Mouse (Mus musculus): ENCODE results near the gene Mios. TPM values are rescaled to one million over a fixed set of nuclear protein-coding genes. Genes with fewer than 3 reads are reported as not detected.

Gene Mios
- total RNA-seq, 2 experiments from 2014 or later: 22.1 to 24.3 TPM

DNA sequence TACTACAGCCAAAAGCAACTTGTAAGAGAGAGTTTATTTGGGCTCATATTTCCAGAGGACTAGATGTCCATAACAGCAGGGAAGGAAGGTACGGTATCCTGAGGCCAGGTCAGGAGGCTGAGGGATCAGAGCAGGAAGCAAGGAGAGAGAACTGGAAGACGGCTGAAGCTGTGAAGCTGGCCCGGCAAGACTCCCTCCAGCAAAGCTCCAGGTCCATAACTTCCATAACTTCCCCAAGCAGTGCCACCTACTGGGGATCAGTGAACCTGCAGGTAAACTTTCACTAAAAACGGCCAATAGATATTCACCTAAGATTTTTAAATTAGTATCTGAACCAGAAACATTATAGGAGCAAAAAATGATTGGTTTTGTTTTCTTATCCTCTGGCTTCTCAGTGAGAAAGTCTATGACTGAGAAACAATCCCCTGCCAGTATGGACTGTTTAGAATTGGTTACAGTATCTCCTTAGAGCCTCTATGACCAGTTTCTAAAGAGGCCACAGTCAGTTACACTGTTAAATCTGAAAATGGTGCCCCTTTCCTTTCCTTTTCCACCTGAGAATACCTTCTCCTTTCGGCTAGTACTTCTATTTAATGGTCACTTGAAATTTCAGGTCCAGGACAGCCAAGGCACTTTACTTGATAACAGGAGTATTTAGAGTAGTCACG is 65.5 kb downstream of the Mios start:
- DNase-seq (ENCODE audit: low spot score in 2 of 2): no peak

DNA sequence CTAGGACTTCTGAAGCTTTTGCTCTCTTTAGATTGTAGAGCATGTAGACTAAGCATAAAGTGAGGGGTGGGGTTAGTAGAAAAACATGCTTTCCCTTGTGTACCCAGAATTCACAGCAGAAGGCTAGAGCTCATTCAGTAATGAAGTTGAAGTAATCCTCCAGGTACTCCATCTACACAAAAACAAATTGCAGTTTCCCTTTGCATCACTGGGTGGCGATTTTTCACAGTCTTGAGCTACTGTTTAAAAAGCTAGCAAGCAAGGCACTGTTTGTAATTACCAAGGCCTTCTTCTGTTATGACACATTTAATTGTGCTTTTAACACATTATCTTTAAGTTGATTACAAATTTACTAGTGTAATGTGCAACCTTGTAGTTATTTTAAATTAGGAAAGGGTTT is 66.1 kb downstream of the Mios start:
- intact Hi-C loops (cut with DNase I): loop anchor here (5.0 to 10.0 kb wide), 3 partner anchors 232 to 560 kb away; partner anchors contain the start of gene Glcci1
- peak; percentile 85 to 88 for DNase-seq (ENCODE audit: low spot score in 2 of 2)

More for the DNA sequence above, 65.5 kb downstream of the Mios start:
- intact Hi-C loops (cut with DNase I): loop anchor here (5.0 to 10.0 kb wide), 3 partner anchors 233 to 560 kb away; partner anchors contain the start of gene Glcci1

DNA sequence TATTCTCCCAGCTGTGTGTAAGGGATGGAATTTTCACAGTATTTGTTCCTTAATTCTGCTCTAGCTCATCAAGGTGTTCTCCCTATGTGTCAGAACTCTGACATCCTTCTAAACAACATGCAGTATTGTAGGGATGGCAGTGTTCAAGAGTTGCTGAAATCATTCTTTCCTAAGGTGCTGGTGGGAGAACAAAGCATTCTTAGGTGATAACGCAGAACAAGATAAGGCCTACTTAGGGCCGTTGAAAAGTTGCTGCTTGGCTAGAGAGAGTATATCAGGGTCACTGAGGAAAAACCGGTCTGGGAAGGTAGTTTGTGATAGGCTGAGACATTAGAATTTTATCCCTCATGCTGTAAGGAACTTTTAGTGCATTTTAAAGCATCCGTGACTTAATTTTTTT is 67.4 kb downstream of the Mios start:
- intact Hi-C loops (cut with DNase I): loop anchor here (5.0 to 10.0 kb wide), 3 partner anchors 231 to 558 kb away; partner anchors contain the start of gene Glcci1
- DNase-seq (ENCODE audit: low spot score in 2 of 2): no peak

DNA sequence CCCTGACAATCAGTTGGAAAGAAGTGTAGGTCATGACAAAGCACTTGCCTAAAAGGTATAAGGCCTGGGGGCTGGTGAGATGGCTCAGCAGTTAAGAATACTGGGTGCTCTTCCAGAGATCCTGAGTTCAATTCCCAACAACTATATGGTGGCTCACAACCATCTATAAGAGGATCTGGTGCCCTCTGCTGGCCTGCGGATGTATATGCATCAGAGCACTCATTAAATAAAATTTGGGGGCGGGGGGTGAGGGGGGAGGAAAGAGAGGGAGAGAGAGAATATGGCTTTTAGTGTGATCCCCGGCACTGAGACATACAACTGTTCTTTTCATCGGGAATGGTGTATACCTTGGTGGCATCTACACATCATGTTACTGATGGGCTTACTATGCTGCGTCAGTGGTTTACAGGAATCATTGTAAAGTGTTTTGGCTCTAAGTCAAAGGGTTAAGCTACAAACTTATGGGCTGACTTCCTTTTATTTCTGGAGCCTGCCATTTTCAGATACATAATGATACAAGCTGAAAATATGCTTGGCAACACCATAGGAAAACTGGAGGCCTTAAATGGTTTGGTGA is 69.5 kb downstream of the Mios start:
- intact Hi-C loops (cut with DNase I): loop anchor here (5.0 to 10.0 kb wide), 3 partner anchors 229 to 556 kb away; partner anchors contain the start of gene Glcci1
- DNase-seq (ENCODE audit: low spot score in 2 of 2): no peak

DNA sequence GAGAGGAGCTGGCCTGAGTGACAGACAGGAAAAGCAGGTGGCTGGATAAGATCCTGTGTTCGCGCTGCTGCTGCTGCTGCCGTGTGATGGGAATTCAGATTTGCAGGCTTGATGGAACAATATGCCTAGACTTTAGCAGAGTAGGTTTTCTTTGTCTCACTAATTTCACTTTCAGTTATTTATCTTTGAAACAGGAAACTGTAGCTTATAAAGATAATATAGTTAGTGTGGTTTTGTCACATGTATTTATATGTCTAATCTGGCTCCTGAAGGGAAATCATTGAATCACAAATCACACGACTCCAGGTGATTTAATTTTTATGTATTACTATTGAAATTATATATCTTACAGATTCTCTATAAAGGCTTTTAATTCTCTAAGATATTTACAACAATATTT is 74.2 kb downstream of the Mios start:
- DNase-seq (ENCODE audit: low spot score in 2 of 2): no peak
- intact Hi-C loops (cut with DNase I): no loop called here

DNA sequence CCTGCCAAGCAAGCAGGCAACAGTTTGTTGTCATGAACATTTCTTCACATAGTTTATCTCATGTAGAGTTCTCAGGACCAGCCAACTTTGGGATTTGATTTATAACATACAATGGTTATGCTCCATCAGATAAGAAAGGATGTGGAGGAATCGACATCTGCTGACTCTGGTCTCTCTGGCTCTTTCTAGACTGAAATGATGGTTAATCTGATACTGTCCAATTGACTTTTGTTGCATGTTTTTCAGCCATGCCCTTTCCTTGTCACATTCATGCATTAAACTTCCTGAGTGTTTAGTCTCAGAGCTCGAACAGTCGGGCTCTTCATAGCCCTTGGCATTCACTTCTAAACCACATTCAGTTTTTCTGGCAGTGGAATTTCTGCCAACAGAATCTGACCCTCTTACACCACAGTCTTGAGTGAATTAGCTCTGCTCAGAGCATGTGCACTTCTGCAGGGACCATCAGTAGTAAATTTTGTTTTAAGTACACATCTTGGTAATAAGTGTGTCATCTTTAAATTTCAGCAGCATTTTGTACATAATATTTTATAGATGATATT is 76.5 kb downstream of the Mios start:
- intact Hi-C loops (cut with DNase I): no loop called here
- no peak for DNase-seq (ENCODE audit: low spot score in 2 of 2)

Other genes starting within 250 kb of the Mios start
- gene Col28a1, start 16.6 kb upstream of the Mios start, total RNA-seq (2021): 1 to 10 TPM; 1.0 to 1.1 TPM
- gene Rpa3, start 50.0 kb downstream of the Mios start, total RNA-seq (2021): 10 to 100 TPM; 15.0 to 16.6 TPM
- 10 to 100 TPM; 32.6 to 33.5 TPM for gene Umad1, start 50.1 kb downstream of the Mios start, total RNA-seq (2021)
- 1 to 10 TPM; 2.7 to 7.7 TPM for gene Gm45062, start 50.2 kb downstream of the Mios start, total RNA-seq (2021)